Mouse (Mus musculus): ENCODE measurements around the gene Fau. TPM values are rescaled to one million over a fixed set of nuclear protein-coding genes. Genes with fewer than 3 reads are reported as not detected.
"Not testable (repeated sequence)": the region's sequence is repeated elsewhere in the genome, so short reads cannot be mapped to it uniquely, and the experiment has no call there.

Gene Fau
- total RNA-seq, 2 experiments from 2014 or later = 1,307 to 2,866 TPM

DNA sequence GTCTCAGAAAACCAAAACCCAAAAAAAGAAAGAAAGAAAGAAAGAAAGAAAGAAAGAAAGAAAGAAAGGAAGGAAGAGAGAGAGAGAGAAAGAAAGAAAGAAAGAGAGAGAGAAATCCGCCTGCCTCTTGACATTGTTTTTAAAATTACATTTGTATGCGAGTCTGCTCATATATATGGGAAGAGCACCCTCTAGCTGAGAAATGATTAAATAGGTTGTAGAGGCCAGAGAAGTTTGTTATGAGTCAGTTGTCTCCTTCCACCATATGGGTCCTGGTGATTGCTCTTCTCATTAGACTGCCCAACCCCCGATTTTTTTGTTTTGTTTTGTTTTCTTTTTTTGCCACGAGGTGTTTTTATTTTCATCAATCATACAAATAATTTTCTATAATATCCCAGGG lies 13.5 kb upstream of the Fau start:
- ATAC-seq (replicated peaks; ENCODE audit: low FRiP score, low TSS enrichment, poor library complexity, severe bottlenecking) = not testable (repeated sequence)

DNA sequence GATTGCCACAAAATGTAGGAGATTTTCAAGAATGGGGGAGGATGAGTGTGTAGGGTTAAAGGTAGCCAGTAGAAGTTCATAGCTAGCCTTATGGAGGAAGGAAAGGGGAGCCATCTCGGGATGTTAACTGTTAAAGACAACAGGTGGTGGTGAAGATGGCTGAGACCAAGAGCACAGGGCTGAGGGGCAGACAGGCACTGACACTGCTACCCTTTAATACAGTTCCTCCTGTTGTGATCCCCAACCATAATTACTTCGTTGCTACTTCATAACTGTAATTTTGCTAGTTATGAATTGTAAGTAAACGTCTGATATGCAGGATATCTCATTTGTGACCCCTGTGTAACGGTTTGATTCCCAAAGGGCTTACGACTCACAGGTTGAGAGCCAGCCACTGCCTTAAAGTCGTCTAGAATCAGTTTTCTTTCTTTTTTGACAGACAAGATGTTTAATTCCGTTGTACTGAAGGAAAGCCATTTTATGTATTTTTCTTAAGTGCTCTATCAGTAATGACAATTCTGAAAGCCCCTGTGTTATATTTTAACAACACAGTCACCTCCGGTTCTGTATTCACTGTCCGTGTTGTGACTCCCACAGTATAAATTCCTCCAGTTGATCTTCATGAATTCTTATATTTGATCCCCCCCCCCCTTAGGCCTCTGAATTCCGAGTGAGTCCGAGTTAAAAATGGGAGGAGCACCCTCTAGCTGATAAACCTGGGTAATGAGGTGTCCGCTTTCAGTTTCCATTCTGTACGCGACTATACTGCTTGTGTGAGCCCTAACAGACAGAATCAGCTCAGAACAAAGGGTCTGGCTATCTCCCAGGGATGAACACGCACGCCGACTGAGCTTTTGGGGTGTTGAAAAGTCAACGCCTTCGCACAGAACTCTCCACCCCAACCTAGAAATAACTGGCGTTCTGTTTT lies 12.0 kb upstream of the Fau start:
- ATAC-seq (replicated peaks; ENCODE audit: low FRiP score, low TSS enrichment, poor library complexity, severe bottlenecking) = peak; percentile 32

DNA sequence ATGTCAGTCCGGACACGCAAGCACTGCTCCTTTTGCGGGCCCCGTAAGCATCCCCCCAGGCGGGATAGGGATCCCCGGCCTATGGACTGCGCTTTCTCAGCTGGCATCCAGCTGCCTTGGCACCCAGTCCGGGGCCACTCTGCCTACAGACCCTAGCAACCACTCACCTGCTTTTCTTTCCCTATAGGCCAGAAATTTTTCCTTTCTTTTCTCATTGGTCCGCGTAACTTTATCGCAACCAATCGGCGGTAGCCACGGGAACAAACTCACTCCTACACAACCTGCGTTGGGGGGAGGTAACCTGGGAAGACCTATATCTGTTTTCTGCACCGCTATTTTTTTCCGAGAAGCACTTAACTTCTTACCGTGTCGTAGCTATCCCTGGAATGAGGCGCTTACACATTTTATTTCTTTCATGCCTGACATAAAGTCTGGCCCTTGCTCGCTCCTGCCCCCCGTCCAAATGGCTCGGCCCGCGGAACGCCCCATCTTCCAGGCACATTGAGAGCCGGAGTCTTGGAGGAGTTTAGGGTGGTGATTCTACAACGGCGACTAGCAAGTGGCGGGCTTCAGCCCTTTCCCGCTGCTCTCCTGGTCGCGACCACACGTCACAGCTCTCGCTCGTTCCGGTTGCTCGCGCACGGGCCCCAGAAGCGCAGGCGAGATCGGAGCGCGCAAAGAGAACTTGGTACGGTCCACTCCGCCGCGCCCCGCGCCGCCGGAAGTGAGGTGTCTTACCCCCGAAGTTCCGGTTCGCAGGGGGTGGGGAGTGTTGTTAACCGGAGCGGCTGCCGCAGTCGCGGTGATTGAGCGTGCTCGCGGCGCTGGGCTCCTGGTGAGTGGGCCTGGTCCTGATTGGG lies 11.1 kb upstream of the Fau start, which contains the start of gene Syvn1:
TSS of gene Syvn1 (plus strand) at position 283 of the 860 bp plus-strand sequence.
- peak; percentile 77 for ATAC-seq (replicated peaks; ENCODE audit: low FRiP score, low TSS enrichment, poor library complexity, severe bottlenecking)

DNA sequence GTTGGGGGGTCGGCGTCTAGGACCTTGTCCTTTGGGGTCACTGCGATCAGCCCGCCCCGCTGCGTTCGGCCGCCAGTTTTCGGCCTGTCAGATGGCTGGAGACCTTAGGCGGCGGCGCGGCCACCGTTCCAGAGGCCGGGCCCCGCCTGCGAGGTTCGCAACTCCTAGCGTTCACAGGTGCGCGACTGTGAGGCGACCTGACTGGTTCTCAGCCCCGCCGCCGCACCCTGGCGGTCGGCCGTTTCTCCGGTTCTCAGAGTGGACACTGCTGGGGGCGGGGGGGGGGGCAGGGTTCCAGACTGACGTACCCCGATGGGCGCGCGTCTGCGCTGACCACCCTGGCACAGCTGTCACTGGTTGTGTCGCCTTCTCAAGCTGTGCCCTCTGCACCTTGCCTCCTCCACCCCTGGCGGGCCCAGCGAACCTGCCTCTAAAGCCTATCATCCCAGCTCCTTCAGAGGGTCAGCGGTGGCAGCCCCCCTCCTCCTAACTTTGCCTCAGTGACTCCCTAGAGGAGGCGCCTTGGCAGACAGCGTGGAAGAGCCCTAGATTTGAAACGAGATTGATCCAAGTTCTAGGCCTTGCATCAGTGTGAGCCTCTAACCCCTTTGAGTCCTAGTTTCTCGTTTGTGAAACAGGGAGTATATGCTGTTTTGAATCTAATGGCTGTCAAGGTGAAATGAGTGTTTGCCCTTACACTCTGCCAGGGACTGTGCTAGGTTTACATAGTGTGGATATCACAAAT lies 10.3 kb upstream of the Fau start:
- ATAC-seq (replicated peaks; ENCODE audit: low FRiP score, low TSS enrichment, poor library complexity, severe bottlenecking) = no peak

DNA sequence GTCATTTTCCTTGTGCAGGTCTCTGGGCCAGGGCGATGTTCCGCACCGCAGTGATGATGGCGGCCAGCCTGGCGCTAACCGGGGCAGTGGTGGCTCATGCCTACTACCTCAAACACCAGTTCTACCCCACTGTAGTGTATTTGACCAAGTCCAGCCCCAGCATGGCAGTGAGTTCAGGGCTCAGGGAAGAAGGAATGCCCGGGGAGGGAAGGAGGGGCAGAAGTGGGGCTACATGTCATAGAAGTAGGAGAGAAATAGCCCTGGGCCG lies 9.8 kb upstream of the Fau start:
- no peak for ATAC-seq (replicated peaks; ENCODE audit: low FRiP score, low TSS enrichment, poor library complexity, severe bottlenecking)

DNA sequence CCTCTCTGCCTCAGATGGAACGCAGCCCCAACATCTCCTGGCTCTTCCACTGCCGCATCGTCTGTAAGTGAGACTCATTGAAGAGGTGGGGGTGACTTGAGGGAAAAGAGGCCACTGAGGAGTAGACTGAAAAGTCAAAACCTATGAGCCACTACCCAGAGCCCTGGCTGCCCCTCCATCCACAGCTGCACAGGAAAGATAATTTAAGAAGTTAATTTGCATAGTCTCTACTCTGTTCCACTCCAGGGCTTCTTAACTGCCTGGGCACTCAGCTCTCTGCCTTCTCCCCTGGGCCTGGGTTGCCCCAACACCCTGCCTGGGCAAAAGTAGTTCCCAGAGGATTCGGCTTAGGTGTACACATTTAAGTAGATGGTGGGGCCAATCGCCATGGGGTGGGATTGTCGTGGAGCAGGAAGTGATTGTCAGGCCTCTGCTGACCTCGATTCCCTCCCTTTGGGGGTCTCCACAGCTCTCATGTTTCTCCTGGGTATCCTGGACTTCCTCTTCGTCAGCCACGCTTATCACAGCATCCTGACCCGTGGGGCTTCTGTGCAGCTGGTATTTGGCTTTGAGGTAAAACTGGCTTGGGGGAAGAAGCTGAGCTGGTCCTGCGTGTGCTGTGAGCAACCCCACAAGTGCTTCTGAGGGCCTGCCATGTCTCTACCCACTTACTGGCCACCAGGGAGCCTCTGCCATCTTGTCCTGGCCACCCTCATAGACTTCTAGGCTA lies 8.8 kb upstream of the Fau start:
- peak; percentile 24 for ATAC-seq (replicated peaks; ENCODE audit: low FRiP score, low TSS enrichment, poor library complexity, severe bottlenecking)

DNA sequence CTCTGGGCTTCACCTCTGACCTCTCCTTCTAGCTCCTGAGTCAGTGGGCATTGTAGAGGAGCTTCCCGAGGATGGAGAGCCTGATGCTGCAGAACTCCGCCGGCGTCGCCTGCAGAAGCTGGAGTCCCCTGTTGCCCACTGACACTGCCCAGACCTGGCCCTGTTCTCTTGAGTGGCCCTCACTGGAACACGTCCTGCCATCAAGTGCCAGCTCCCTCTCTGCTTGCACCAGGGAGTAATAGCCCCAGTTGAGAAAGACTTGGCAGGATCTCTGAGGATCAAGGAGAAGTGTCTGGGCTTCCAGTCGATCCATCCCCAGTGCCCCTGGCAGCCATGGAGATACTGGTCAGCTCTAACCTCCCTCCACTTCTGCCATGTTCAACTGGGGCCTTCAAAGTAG lies 5.1 kb upstream of the Fau start:
- no peak for ATAC-seq (replicated peaks; ENCODE audit: low FRiP score, low TSS enrichment, poor library complexity, severe bottlenecking)

DNA sequence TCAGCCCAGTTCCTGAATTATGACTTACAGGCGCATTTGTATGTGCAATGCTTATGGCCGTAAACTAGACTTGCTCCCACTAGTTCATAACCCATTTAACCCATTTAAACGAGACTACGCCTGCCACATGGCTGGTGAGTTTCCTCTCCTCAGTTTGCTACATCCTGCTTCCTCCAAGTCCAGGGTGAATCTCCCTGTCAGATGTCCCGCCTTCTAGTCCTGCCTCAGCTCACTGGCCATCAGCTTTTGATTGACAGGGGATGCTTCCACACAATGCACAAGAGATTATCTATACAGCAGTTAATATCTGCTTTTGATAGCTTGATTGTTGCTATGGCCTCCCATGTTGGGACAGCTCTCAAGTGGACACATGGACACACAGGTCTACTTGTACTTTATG lies 3.3 kb upstream of the Fau start:
- no peak for ATAC-seq (replicated peaks; ENCODE audit: low FRiP score, low TSS enrichment, poor library complexity, severe bottlenecking)

DNA sequence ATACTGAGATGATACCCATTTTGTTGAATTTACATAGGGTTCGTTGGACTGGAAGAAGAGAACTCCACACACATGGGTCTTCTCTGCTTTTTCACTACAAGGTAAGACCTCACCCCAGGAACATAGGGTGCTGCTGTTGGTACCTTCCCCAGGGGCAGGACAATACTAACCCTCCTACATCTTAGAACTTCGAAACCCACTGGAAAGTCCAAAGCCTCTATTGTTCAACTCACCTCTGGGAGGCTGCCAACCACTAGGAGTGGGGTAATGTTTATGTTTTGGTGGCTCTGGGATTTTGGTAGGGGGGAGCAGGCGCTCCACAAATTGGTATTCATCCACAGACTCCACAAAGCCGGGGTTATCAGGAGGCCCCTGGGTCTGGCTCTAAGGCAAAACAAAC lies 948 bp upstream of the Fau start:
- ATAC-seq (replicated peaks; ENCODE audit: low FRiP score, low TSS enrichment, poor library complexity, severe bottlenecking) = no peak

DNA sequence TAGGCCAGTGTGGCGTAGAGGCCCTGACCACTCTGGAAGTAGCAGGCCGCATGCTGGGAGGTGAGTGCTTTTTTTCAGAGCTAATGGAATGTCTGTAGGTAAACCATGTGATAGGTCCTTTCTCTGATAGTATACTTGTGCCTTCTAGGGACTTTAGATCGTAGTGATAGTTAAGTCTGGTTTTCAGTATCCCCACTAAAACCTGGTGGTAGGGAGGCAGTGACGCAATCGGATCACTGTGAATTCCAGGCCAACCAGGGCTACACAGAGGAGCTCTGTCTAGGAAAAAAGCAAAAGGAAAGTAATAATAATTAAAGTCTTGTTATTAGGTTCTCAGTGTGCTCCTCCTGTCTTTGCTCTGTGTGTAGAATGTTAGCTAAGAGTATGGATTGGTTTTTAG lies 869 bp downstream of the Fau start:
- no peak for ATAC-seq (replicated peaks; ENCODE audit: low FRiP score, low TSS enrichment, poor library complexity, severe bottlenecking)

DNA sequence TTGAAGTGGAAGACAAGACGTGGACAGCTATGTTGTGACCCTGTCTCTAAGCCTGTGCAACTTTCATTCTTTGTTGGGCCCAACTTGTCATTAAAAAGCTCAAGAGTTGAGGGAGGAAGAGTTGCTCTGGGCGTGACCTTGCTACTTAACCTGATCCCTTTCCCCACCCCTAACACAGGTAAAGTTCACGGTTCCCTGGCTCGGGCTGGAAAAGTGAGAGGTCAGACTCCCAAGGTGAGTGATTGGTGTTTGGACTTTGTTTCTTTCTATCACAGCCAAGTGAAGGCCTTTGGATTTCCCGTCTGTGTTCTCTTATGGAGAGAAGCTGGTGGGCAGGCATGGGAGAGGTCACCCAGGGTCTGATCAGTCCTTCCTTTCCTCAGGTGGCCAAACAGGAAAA lies 1.3 kb downstream of the Fau start:
- no peak for ATAC-seq (replicated peaks; ENCODE audit: low FRiP score, low TSS enrichment, poor library complexity, severe bottlenecking)

DNA sequence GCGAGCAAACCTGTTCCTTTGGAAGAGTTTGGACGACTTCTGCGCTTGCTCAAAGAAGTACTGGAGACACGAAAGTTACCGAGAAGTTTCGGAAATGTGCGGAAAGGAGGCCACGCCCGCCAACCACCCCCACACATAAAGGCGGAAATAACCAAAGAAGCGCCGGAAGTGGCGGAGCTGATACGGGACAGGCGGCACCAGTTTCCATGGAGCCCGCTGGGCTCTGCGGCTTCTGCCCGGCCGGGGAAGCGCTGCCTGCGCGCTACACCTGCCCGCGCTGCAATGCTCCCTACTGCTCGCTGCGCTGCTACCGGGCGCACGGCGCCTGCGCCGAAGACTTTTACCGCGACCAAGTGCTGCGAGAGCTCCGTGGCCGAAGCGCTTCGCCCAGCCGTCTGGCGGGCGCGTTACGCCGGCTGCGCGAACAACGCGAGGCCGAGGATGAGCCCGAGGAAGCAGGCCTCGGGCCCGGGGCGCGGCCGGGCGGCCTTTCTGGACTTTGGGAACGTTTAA lies 3.4 kb downstream of the Fau start, which contains the start of gene Znhit2:
TSS of gene Znhit2 (plus strand) at position 172 of the 513 bp plus-strand sequence.
- peak; percentile 80 for ATAC-seq (replicated peaks; ENCODE audit: low FRiP score, low TSS enrichment, poor library complexity, severe bottlenecking)

DNA sequence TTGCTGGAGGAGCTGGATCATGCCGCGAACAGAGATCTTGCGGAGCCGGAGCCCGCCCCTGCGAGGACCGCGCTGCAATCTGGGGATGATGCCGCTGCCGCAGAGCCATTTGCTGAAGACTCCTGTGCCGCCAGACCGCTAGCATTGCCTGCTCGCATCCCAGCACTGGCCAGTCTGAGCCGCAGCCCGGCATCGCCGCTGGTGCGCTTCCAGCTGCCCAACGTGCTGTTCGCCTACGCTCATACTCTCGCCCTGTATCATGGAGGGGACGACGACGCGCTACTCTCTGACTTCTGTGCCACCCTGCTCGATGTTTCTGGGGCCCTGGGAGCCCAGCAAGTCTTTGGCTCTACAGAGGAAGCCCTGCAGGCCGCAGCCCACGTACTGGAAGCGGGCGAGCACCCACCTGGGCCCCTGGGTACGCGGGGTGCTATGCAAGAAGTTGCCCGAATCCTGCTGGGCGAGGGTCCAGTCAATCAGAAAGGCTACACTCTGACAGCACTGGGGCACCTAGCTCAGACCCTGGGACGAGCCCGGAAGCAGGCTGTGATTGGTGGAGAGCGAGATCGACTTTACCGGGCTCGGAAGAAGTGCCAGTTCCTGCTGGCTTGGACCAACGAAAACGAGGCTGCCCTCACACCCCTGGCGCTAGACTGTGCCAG lies 4.1 kb downstream of the Fau start:
- peak; percentile 40 for ATAC-seq (replicated peaks; ENCODE audit: low FRiP score, low TSS enrichment, poor library complexity, severe bottlenecking)

DNA sequence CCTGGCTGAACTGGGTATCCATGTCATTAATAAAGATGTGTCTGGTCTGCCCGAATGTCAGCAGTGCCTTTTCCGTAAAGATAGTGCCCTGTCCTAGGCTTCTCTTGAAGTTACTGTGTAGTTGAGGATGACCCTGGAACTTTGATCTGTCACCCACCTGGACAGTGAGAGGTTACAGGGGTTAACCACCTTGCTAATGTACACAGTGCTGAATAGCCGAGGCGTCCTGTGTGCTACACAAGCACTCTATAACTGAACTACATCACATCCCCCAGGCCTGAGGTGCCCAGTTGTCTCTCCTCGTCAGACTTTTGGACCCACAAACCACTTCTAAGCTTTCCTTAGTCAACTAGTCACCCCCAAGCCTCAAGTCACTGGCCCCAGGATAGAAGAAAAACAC lies 4.8 kb downstream of the Fau start:
- ATAC-seq (replicated peaks; ENCODE audit: low FRiP score, low TSS enrichment, poor library complexity, severe bottlenecking) = no peak

DNA sequence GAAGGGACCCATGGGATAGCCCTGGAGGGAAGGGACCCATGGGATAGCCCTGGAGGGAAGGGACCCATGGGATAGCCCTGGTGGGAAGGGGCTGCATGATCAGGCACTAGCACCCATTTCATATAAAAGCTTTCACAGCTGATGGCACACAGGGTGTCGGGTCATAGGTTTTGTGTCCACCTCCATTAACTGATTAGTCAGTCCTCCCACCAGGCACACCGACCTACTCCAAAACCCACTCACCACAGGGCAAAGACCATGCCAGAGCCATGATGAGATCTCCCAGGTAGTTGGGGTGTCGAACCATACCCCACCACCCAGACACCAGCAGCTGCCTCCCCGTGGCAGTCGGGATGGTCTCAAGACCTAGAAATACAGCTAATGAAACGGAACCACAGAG lies 5.4 kb downstream of the Fau start:
- no peak for ATAC-seq (replicated peaks; ENCODE audit: low FRiP score, low TSS enrichment, poor library complexity, severe bottlenecking)

DNA sequence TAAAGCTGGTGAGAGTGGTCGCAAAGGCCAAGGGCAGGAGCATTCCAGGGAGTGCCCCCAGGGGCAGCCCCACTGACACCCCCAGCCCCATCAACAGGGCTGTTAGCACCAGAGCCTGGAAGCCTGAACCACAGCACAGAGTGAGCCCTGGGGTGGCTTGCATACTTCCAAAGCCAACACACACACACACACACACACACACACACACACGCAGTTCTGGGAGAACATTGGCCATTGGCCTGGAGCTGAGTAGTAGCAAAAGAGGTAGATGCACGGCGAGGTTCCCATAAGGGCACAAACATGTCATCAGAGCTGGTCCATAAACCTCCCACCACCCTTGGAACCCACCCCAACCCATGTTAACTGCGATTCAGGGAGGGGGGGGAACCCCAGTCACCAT lies 8.9 kb downstream of the Fau start:
- ATAC-seq (replicated peaks; ENCODE audit: low FRiP score, low TSS enrichment, poor library complexity, severe bottlenecking) = no peak

DNA sequence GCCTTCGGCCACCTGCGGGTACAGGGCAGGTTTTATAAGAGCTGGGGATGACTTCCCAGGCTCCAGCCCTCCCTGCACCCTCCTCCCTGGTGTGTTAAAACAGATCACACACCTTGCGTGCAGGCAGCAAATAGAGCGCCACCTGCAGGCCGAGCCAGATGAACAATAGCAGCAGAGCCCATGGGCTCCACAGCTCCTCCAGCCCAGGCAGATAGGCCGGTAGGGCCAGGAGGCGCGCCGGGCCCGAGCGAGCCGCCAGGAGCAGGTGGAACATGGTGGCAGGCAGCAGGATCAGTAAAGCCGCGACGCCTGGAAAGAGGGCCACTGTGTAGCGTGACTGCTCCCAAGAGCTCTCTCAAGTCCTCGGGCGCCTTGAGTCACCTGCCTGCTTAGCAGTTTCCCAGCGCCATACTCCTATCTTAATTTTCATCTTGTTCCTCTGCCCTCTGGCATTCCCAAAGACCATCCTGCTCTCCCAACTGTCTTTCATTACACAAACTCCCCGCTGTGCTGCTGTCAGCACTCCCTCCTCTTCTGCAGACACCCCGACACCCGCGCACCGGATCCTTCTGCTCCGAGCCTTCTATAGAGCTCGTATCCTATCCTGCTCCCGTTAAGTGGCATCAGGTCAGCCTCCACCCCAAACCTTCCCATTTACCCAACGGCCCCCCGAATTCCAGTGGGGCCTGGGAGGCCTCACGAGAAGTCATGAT lies 9.5 kb downstream of the Fau start:
- ATAC-seq (replicated peaks; ENCODE audit: low FRiP score, low TSS enrichment, poor library complexity, severe bottlenecking) = peak; percentile 72

Measured in megakaryocyte-erythroid progenitor cell, adult 5-6 weeks (primary cell).